Mouse (Mus musculus): ENCODE results near the gene Adamts9. TPM values are rescaled to one million over a fixed set of nuclear protein-coding genes. Genes with fewer than 3 reads are reported as not detected.

The Adamts9 gene
- polyA plus RNA-seq, 1 experiment from 2014 or later, result 3.8 TPM

GRCm38 (mm10) chr6:92846614-92847013 lies 96.7 kb downstream of the Adamts9 start:
- no peak for DNase-seq (ENCODE audit: low spot score)
- H3K9me3 ChIP-seq, result no peaks in the 10 kb centered on the region
- no peak overlapping the region for H3K27ac ChIP-seq (replicated peaks)
- no peaks in the 10 kb centered on the region for H3K27me3 ChIP-seq (replicated peaks; ENCODE audit: low read depth, poor library complexity, severe bottlenecking)
- H3K4me1 ChIP-seq, result peaks cover 25% of the 10 kb centered on the region
- no peak overlapping the region for H3K4me3 ChIP-seq
- H3K36me3 ChIP-seq (replicated peaks), result peaks cover 17% of the 10 kb centered on the region
- 75% methylated on average over 4 of the region's 4 CpGs for WGBS

GRCm38 (mm10) chr6:92845898-92846297 lies 97.4 kb downstream of the Adamts9 start:
- Histone ChIP-seq H3K4me3 (no peak overlapping the region), H3K27ac (replicated peaks) (no peak overlapping the region), H3K27me3 (replicated peaks; ENCODE audit: low read depth, poor library complexity, severe bottlenecking) (no peaks in the 10 kb centered on the region), H3K36me3 (replicated peaks) (peaks cover 17% of the 10 kb centered on the region), H3K4me1 (peaks cover 31% of the 10 kb centered on the region), H3K9me3 (no peaks in the 10 kb centered on the region)
- 90% methylated on average over 8 of the region's 8 CpGs for WGBS
- DNase-seq (ENCODE audit: low spot score), result no peak

GRCm38 (mm10) chr6:92843474-92843873 lies 99.8 kb downstream of the Adamts9 start:
- WGBS, result 87% methylated on average over 2 of the region's 2 CpGs
- Histone ChIP-seq H3K36me3 (replicated peaks) (peaks cover 7% of the 10 kb centered on the region; the same call in 1 of the 2 replicates), H3K4me3 (no peak overlapping the region), H3K4me1 (peaks cover 33% of the 10 kb centered on the region), H3K9me3 (no peaks in the 10 kb centered on the region), H3K27me3 (replicated peaks; ENCODE audit: low read depth, poor library complexity, severe bottlenecking) (no peaks in the 10 kb centered on the region), H3K27ac (replicated peaks) (no peak overlapping the region)
- no peak for DNase-seq (ENCODE audit: low spot score)

GRCm38 (mm10) chr6:92842000-92842399 lies 101.3 kb downstream of the Adamts9 start:
- H3K4me3 ChIP-seq, result no peak overlapping the region
- WGBS, result 5% methylated on average over 2 of the region's 2 CpGs
- H3K27me3 ChIP-seq (replicated peaks; ENCODE audit: low read depth, poor library complexity, severe bottlenecking), result no peaks in the 10 kb centered on the region
- no peak overlapping the region for H3K27ac ChIP-seq (replicated peaks)
- H3K4me1 ChIP-seq, result peaks cover 33% of the 10 kb centered on the region
- H3K36me3 ChIP-seq (replicated peaks), result no peaks in the 10 kb centered on the region
- no peaks in the 10 kb centered on the region for H3K9me3 ChIP-seq
- DNase-seq (ENCODE audit: low spot score), result peak; percentile 27

GRCm38 (mm10) chr6:92831106-92831505 lies 112.2 kb downstream of the Adamts9 start:
- no peak for DNase-seq (ENCODE audit: low spot score)
- no peaks in the 10 kb centered on the region for H3K27me3 ChIP-seq (replicated peaks; ENCODE audit: low read depth, poor library complexity, severe bottlenecking)
- peaks cover 8% of the 10 kb centered on the region; the same call in 1 of the 2 replicates for H3K36me3 ChIP-seq (replicated peaks)
- peaks cover 14% of the 10 kb centered on the region for H3K4me1 ChIP-seq
- H3K9me3 ChIP-seq, result no peaks in the 10 kb centered on the region
- no peak overlapping the region for H3K27ac ChIP-seq (replicated peaks)
- WGBS, result 88% methylated on average over 2 of the region's 2 CpGs
- H3K4me3 ChIP-seq, result no peak overlapping the region

GRCm38 (mm10) chr6:92829148-92829547 lies 114.1 kb downstream of the Adamts9 start:
- DNase-seq (ENCODE audit: low spot score), result no peak
- Histone ChIP-seq H3K9me3 (no peaks in the 10 kb centered on the region), H3K36me3 (replicated peaks) (peaks cover 8% of the 10 kb centered on the region; the same call in 1 of the 2 replicates), H3K27ac (replicated peaks) (no peak overlapping the region), H3K4me3 (no peak overlapping the region), H3K27me3 (replicated peaks; ENCODE audit: low read depth, poor library complexity, severe bottlenecking) (no peaks in the 10 kb centered on the region), H3K4me1 (peaks cover 18% of the 10 kb centered on the region)
- 86% methylated on average over 2 of the region's 2 CpGs for WGBS

GRCm38 (mm10) chr6:92827360-92827759 lies 115.9 kb downstream of the Adamts9 start:
- Histone ChIP-seq H3K9me3 (no peaks in the 10 kb centered on the region), H3K27ac (replicated peaks) (no peak overlapping the region; the same call in 1 of the 2 replicates), H3K36me3 (replicated peaks) (0 out of 2 replicates have a peak, but pooled peaks cover 3% of the 10 kb centered on the region), H3K4me3 (no peak overlapping the region), H3K27me3 (replicated peaks; ENCODE audit: low read depth, poor library complexity, severe bottlenecking) (no peaks in the 10 kb centered on the region), H3K4me1 (peaks cover 36% of the 10 kb centered on the region)
- WGBS, result 51% methylated on average over 5 of the region's 5 CpGs
- no peak for DNase-seq (ENCODE audit: low spot score)

- WGBS, result 93% methylated on average over 5 of the region's 5 CpGs
- Histone ChIP-seq H3K4me1 (peaks cover 44% of the 10 kb centered on the region), H3K27ac (replicated peaks) (no peak overlapping the region), H3K9me3 (no peaks in the 10 kb centered on the region), H3K27me3 (replicated peaks; ENCODE audit: low read depth, poor library complexity, severe bottlenecking) (no peaks in the 10 kb centered on the region), H3K36me3 (replicated peaks) (0 out of 2 replicates have a peak, but pooled peaks cover 3% of the 10 kb centered on the region), H3K4me3 (no peak overlapping the region)
- DNase-seq (ENCODE audit: low spot score), result no peak
Measured at GRCm38 (mm10) chr6:92826561-92826960, 116.7 kb downstream of the Adamts9 start.

GRCm38 (mm10) chr6:92823991-92824390 lies 119.3 kb downstream of the Adamts9 start:
- Histone ChIP-seq H3K4me3 (no peak overlapping the region), H3K27ac (replicated peaks) (no peak overlapping the region), H3K36me3 (replicated peaks) (0 out of 2 replicates have a peak, but pooled peaks cover 3% of the 10 kb centered on the region), H3K27me3 (replicated peaks; ENCODE audit: low read depth, poor library complexity, severe bottlenecking) (no peaks in the 10 kb centered on the region; the same call in 1 of the 2 replicates), H3K9me3 (no peaks in the 10 kb centered on the region), H3K4me1 (peaks cover 44% of the 10 kb centered on the region)
- DNase-seq (ENCODE audit: low spot score), result peak; percentile 59
- 43% methylated on average over 7 of the region's 7 CpGs for WGBS

- 55% methylated on average over 6 of the region's 6 CpGs for WGBS
- no peak for DNase-seq (ENCODE audit: low spot score)
- Histone ChIP-seq H3K4me3 (no peak overlapping the region), H3K9me3 (no peaks in the 10 kb centered on the region), H3K27me3 (replicated peaks; ENCODE audit: low read depth, poor library complexity, severe bottlenecking) (no peaks in the 10 kb centered on the region; the same call in 1 of the 2 replicates), H3K27ac (replicated peaks) (no peak overlapping the region), H3K4me1 (peaks cover 34% of the 10 kb centered on the region), H3K36me3 (replicated peaks) (no peaks in the 10 kb centered on the region)
Measured at GRCm38 (mm10) chr6:92822006-92822405, 121.3 kb downstream of the Adamts9 start.

GRCm38 (mm10) chr6:92821606-92822005 lies 121.7 kb downstream of the Adamts9 start:
- H3K4me3 ChIP-seq, result no peak overlapping the region
- H3K36me3 ChIP-seq (replicated peaks), result no peaks in the 10 kb centered on the region
- no peaks in the 10 kb centered on the region for H3K9me3 ChIP-seq
- no peak for DNase-seq (ENCODE audit: low spot score)
- no peaks in the 10 kb centered on the region; the same call in 1 of the 2 replicates for H3K27me3 ChIP-seq (replicated peaks; ENCODE audit: low read depth, poor library complexity, severe bottlenecking)
- peaks cover 35% of the 10 kb centered on the region for H3K4me1 ChIP-seq
- no peak overlapping the region for H3K27ac ChIP-seq (replicated peaks)
- WGBS, result 46% methylated on average over 5 of the region's 5 CpGs

- no peaks in the 10 kb centered on the region; the same call in 1 of the 2 replicates for H3K27me3 ChIP-seq (replicated peaks; ENCODE audit: low read depth, poor library complexity, severe bottlenecking)
- H3K4me1 ChIP-seq, result peaks cover 22% of the 10 kb centered on the region
- H3K9me3 ChIP-seq, result no peaks in the 10 kb centered on the region
- no peak for DNase-seq (ENCODE audit: low spot score)
- no peaks in the 10 kb centered on the region for H3K36me3 ChIP-seq (replicated peaks)
- WGBS, result 51% methylated on average over 8 of the region's 8 CpGs
- H3K4me3 ChIP-seq, result no peak overlapping the region
- H3K27ac ChIP-seq (replicated peaks), result no peak overlapping the region
Measured at GRCm38 (mm10) chr6:92817661-92818060, 125.6 kb downstream of the Adamts9 start.

- WGBS, result 16% methylated on average over 8 of the region's 8 CpGs
- Histone ChIP-seq H3K27me3 (replicated peaks; ENCODE audit: low read depth, poor library complexity, severe bottlenecking) (no peaks in the 10 kb centered on the region; the same call in 1 of the 2 replicates), H3K4me3 (peak within 1 kb of the TSS; percentile 28)
Measured at GRCm38 (mm10) chr6:92816311-92816751, 127.0 kb downstream of the Adamts9 start, which contains the start of gene A730049H05Rik. A730049H05Rik (plus strand) TSS chr6:92816478.

More at GRCm38 (mm10) chr6:92816311-92816751, 127.0 kb downstream of the Adamts9 start, which contains the start of gene A730049H05Rik:
- Histone ChIP-seq H3K4me1 (peaks cover 12% of the 10 kb centered on the region), H3K27ac (replicated peaks) (no peak within 1 kb of the TSS), H3K36me3 (replicated peaks) (no peaks in the 10 kb centered on the region), H3K9me3 (no peaks in the 10 kb centered on the region)
- DNase-seq (ENCODE audit: low spot score), result peak; percentile 18

All from embryonic facial prominence, embryonic 10.5 days (tissue).